Mouse (Mus musculus) small intestine, adult 2 months (tissue): ENCODE measurements around the gene Stambpl1. TPM values are rescaled to one million over a fixed set of nuclear protein-coding genes. Genes with fewer than 3 reads are reported as not detected.

Source experiments
- H3K27ac ChIP-seq: fragments of 200-500 bp; 2 replicates; pipeline ENCODE4 v1.5.1; 2012; ENCODE audit warnings: low read depth, low read length, control low read depth, inconsistent platforms; ENCODE audit not compliant: insufficient read depth
- H3K27me3 ChIP-seq: fragments of 200-500 bp; 2 replicates; pipeline ENCODE4 v1.6.1; 2012; ENCODE audit warnings: mild to moderate bottlenecking, moderate library complexity, low read length, inconsistent platforms; ENCODE audit not compliant: control insufficient read depth, insufficient read depth
- H3K36me3 ChIP-seq: fragments of 200-500 bp; 2 replicates; pipeline ENCODE4 v1.6.1; 2012; ENCODE audit warnings: mild to moderate bottlenecking, low read length, control low read depth, inconsistent platforms; ENCODE audit not compliant: control insufficient read depth, insufficient read depth
- H3K4me1 ChIP-seq: fragments of 200-500 bp; 2 replicates; pipeline ENCODE4 v1.6.1; 2012; ENCODE audit warnings: low read length, inconsistent platforms, mixed read lengths; ENCODE audit not compliant: control insufficient read depth, insufficient read depth, insufficient read length
- H3K4me3 ChIP-seq: fragments of 200-500 bp; 2 replicates; pipeline ENCODE4 v1.5.1; 2012; ENCODE audit warnings: low read depth, mild to moderate bottlenecking, control low read depth, inconsistent platforms, low read length, moderate library complexity
- CTCF ChIP-seq: fragments of 200-500 bp; IDR thresholded peaks from 2 replicates; pipeline ENCODE4 v1.5.1; 2012; ENCODE audit warnings: low read depth, mild to moderate bottlenecking, control low read depth, inconsistent platforms, low read length, moderate library complexity, mixed read lengths; ENCODE audit not compliant: insufficient replicate concordance, insufficient read length; ENCODE audit errors: extremely low read depth
- POLR2A ChIP-seq: fragments of 200-500 bp; IDR thresholded peaks from 2 replicates; pipeline ENCODE4 v1.6.1; 2012; ENCODE audit warnings: low read depth, mild to moderate bottlenecking, control low read depth, inconsistent platforms, low read length, moderate library complexity
- WGBS: fragments of 180-500 bp; shearing (Covaris S2); methylation state at CpG from one replicate; pipeline ENCODE4 v1.1.7; 2018; 5-methylcytosine and 5-hydroxymethylcytosine counted together
- polyA plus RNA-seq: library from polyadenylated mRNA; depleted of rRNA; stranded (reverse); fragments of >200 nt; gene quantifications from 2 replicates; pipeline ENCODE4 v1.2.3, GENCODE M21; 2012

The Stambpl1 gene
- polyA plus RNA-seq, 1 experiment = 6.8 TPM

- H3K36me3 ChIP-seq = peaks cover 8% of the 10 kb centered on the region; the same call in 1 of the 2 replicates
- H3K4me1 ChIP-seq = peaks cover 12% of the 10 kb centered on the region; the same call in 1 of the 2 replicates
- no peak overlapping the region for H3K27ac ChIP-seq
- H3K27me3 ChIP-seq = no peaks in the 10 kb centered on the region
- H3K4me3 ChIP-seq = no peak overlapping the region
- TF ChIP-seq CTCF (no peak), POLR2A (no peak)
- WGBS = 50% methylated on average over 3 of the region's 3 CpGs
These were observed 28.8 kb downstream of the Stambpl1 start for GRCm38 (mm10) chr19:34220732-34221380.

- no peak overlapping the region for H3K4me3 ChIP-seq
- WGBS = 89% methylated on average over 3 of the region's 3 CpGs
These were observed 30.8 kb downstream of the Stambpl1 start for GRCm38 (mm10) chr19:34222805-34223204.

GRCm38 (mm10) chr19:34231596-34231995 lies 39.6 kb downstream of the Stambpl1 start:
- no peak overlapping the region for H3K27ac ChIP-seq
- no peak overlapping the region for H3K4me3 ChIP-seq
- H3K4me1 ChIP-seq = peaks cover 2% of the 10 kb centered on the region; the same call in 1 of the 2 replicates
- no peaks in the 10 kb centered on the region for H3K27me3 ChIP-seq
- peaks cover 29% of the 10 kb centered on the region for H3K36me3 ChIP-seq
- WGBS = 85% methylated on average over 7 of the region's 7 CpGs
- TF ChIP-seq CTCF = no peak
- TF ChIP-seq POLR2A = no peak

More at GRCm38 (mm10) chr19:34222805-34223204, 30.8 kb downstream of the Stambpl1 start:
- peaks cover 14% of the 10 kb centered on the region; the same call in 1 of the 2 replicates for H3K4me1 ChIP-seq
- TF ChIP-seq CTCF (no peak), POLR2A (no peak)
- H3K27ac ChIP-seq = no peak overlapping the region
- H3K36me3 ChIP-seq = peaks cover 17% of the 10 kb centered on the region
- H3K27me3 ChIP-seq = no peaks in the 10 kb centered on the region

DNA sequence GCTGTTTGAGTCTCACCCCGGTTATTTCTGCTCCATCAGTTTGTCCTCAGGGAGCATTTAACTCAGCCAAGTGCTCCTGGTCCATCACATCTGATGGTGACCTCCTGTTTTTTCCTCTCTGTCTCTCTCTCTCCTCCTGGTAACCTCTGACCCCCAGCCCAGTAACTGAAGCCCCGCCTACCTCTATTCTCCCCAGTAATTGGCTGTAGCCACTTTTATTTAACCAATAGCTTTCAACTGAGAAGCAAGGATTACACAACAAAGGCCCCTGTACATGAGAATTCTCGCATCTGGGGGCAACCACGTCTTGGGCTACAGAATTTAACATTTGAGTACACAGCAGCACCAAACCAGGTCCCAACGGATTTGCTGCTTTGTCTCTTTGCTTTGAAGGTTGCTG lies 40.3 kb downstream of the Stambpl1 start:
- Histone ChIP-seq H3K27ac (no peak overlapping the region), H3K4me1 (no peaks in the 10 kb centered on the region), H3K36me3 (peaks cover 27% of the 10 kb centered on the region), H3K27me3 (no peaks in the 10 kb centered on the region), H3K4me3 (no peak overlapping the region)
- 80% methylated on average over 5 of the region's 5 CpGs for WGBS
- no peak for TF ChIP-seq POLR2A
- no peak for TF ChIP-seq CTCF

GRCm38 (mm10) chr19:34233944-34234343 lies 41.9 kb downstream of the Stambpl1 start:
- TF ChIP-seq CTCF = no peak
- no peak for TF ChIP-seq POLR2A
- peaks cover 31% of the 10 kb centered on the region for H3K36me3 ChIP-seq
- 75% methylated on average over 14 of the region's 14 CpGs for WGBS
- H3K27ac ChIP-seq = no peak overlapping the region
- H3K4me3 ChIP-seq = no peak overlapping the region
- no peaks in the 10 kb centered on the region for H3K4me1 ChIP-seq
- H3K27me3 ChIP-seq = no peaks in the 10 kb centered on the region

DNA sequence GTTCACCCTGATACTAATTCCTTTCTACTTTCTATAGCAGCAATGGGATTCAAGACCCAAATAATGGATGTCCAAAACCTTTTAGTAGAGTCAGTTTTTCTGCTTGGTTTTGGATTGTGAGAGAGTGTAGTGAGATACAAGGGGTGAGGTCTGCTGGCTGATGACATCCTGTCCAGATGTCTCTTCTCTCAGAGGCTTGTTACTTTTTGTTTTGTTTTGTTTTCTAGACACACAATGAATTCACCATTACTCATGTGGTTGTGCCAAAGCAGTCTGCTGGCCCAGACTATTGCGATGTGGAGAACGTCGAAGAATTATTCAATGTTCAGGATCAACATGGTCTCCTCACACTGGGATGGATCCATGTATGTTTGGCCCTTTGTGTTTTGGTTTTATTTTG lies 44.0 kb downstream of the Stambpl1 start:
- 87% methylated on average over 3 of the region's 3 CpGs for WGBS
- TF ChIP-seq POLR2A (no peak), CTCF (no peak)
- peaks cover 40% of the 10 kb centered on the region for H3K36me3 ChIP-seq

GRCm38 (mm10) chr19:34237746-34238145 lies 45.7 kb downstream of the Stambpl1 start:
- Histone ChIP-seq H3K27me3 (no peaks in the 10 kb centered on the region), H3K36me3 (peaks cover 45% of the 10 kb centered on the region), H3K4me1 (no peaks in the 10 kb centered on the region)

More for the DNA sequence above, 44.0 kb downstream of the Stambpl1 start:
- H3K4me1 ChIP-seq = no peaks in the 10 kb centered on the region
- H3K27ac ChIP-seq = no peak overlapping the region
- H3K4me3 ChIP-seq = no peak overlapping the region
- H3K27me3 ChIP-seq = no peaks in the 10 kb centered on the region

More at GRCm38 (mm10) chr19:34237746-34238145, 45.7 kb downstream of the Stambpl1 start:
- TF ChIP-seq POLR2A = no peak
- Histone ChIP-seq H3K4me3 (no peak overlapping the region), H3K27ac (no peak overlapping the region)
- WGBS = 98% methylated on average over 2 of the region's 2 CpGs
